Mouse (Mus musculus) midbrain, embryonic 13.5 days (tissue): ENCODE data around the gene Elmo1. TPM values are rescaled to one million over a fixed set of nuclear protein-coding genes. Genes with fewer than 3 reads are reported as not detected.

ENCODE experiments used
- ATAC-seq: fragments of 200-750 bp; cut with Nextera tagmentation; 2 replicates; pipeline ENCODE4 v1.8.0; 2017; ENCODE audit warnings: mild to moderate bottlenecking, moderate TSS enrichment, moderate library complexity
- H3K27ac ChIP-seq: fragments of 300-500 bp; sonication (generic); 2 replicates; pipeline ENCODE4 v1.5.1; 2015; ENCODE audit warnings: inconsistent platforms, mild to moderate bottlenecking, moderate library complexity
- H3K27me3 ChIP-seq: fragments of 300-500 bp; sonication (generic); 2 replicates; pipeline ENCODE4 v1.6.1; 2015; ENCODE audit warnings: mild to moderate bottlenecking, inconsistent platforms
- H3K36me3 ChIP-seq: fragments of 300-500 bp; sonication (generic); 2 replicates; pipeline ENCODE4 v1.6.1; 2015; ENCODE audit warnings: mild to moderate bottlenecking, inconsistent platforms
- H3K4me1 ChIP-seq: fragments of 300-500 bp; sonication (generic); replicated peaks from 2 replicates; pipeline ENCODE4 v1.6.1; 2015; ENCODE audit warnings: inconsistent platforms
- H3K4me2 ChIP-seq: fragments of 300-500 bp; sonication (generic); replicated peaks from 2 replicates; pipeline ENCODE4 v1.6.1; 2015; ENCODE audit warnings: moderate library complexity, mild to moderate bottlenecking, inconsistent platforms
- H3K4me3 ChIP-seq: fragments of 300-500 bp; sonication (generic); replicated peaks from 2 replicates; pipeline ENCODE4 v1.5.1; 2015; ENCODE audit warnings: mild to moderate bottlenecking, inconsistent platforms
- H3K9ac ChIP-seq: fragments of 300-500 bp; sonication (generic); replicated peaks from 2 replicates; pipeline ENCODE4 v1.6.1; 2015; ENCODE audit warnings: mild to moderate bottlenecking, inconsistent platforms
- H3K9me3 ChIP-seq: fragments of 300-500 bp; sonication (generic); 2 replicates; pipeline ENCODE4 v1.6.1; 2016; ENCODE audit warnings: mild to moderate bottlenecking, inconsistent platforms
- WGBS: fragments of 180-500 bp; shearing (Covaris S2); methylation state at CpG from one replicate; pipeline ENCODE4 v1.1.7; 2015; 5-methylcytosine and 5-hydroxymethylcytosine counted together
- polyA plus RNA-seq: library from polyadenylated mRNA; unstranded; fragments of >200 nt; fragmentation: Nextera tagmentation; extraction: Ambion mirVana; gene quantifications from 2 replicates; pipeline ENCODE4 v1.2.1, GENCODE M21; 2015

Elmo1 gene
- polyA plus RNA-seq, 1 experiment from 2014 or later: 36.5 TPM

- Histone ChIP-seq H3K4me3 (no peak overlapping the region), H3K4me2 (no peak overlapping the region), H3K27ac (no peak overlapping the region), H3K9me3 (no peaks in the 10 kb centered on the region), H3K9ac (no peak overlapping the region), H3K4me1 (peaks cover 9% of the 10 kb centered on the region), H3K27me3 (no peaks in the 10 kb centered on the region), H3K36me3 (no peaks in the 10 kb centered on the region)
- no peak for ATAC-seq
- 73% methylated on average over 3 of the region's 3 CpGs for WGBS
These were observed 401.3 kb downstream of the Elmo1 start for GRCm38 (mm10) chr13:20491666-20492065.

DNA sequence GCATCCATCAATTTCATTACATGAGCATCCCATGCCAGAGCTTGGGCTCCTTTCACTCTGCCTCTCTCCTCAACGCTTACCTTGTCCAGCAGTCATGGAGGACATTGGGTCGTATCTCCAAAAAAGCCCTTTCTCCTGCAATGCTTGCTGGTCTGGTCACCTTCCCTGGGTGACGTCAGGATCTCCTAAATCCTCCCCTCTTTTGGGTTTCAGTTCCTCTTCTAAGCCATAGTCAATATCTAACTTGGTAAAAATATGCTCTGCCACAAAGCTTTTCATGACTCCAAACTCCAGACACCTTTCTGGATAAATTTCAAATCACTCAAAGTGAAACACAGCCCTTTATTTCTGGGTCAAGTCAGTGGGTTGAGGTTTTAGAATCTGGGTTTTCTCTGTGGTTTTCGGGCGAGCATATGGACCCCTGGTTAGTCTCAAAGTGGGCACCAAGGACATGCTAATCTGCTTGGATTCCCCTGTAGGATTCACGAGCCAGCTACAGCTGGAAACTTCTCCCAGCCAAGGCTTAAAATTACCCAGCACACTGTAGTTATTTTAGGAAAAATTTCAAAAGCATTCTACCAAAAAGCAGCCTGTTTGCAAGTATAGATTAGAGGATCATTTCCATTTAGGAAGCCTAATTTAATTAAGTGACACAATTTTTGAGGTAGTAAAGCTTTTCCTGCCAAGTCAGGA is 403.8 kb downstream of the Elmo1 start:
- Histone ChIP-seq H3K27me3 (no peaks in the 10 kb centered on the region), H3K4me3 (no peak overlapping the region), H3K9me3 (no peaks in the 10 kb centered on the region), H3K27ac (no peak overlapping the region), H3K9ac (no peak overlapping the region), H3K4me2 (no peak overlapping the region), H3K36me3 (no peaks in the 10 kb centered on the region), H3K4me1 (peaks cover 9% of the 10 kb centered on the region)
- no peak for ATAC-seq
- WGBS: 88% methylated on average over 6 of the region's 6 CpGs

GRCm38 (mm10) chr13:20501923-20502322 is 411.5 kb downstream of the Elmo1 start:
- Histone ChIP-seq H3K4me3 (no peak overlapping the region), H3K4me1 (peaks cover 6% of the 10 kb centered on the region), H3K27me3 (no peaks in the 10 kb centered on the region), H3K4me2 (no peak overlapping the region), H3K9me3 (no peaks in the 10 kb centered on the region), H3K36me3 (no peaks in the 10 kb centered on the region), H3K27ac (no peak overlapping the region), H3K9ac (no peak overlapping the region)
- no peak for ATAC-seq

- Histone ChIP-seq H3K4me3 (no peak overlapping the region), H3K36me3 (no peaks in the 10 kb centered on the region), H3K9me3 (no peaks in the 10 kb centered on the region), H3K4me2 (no peak overlapping the region), H3K27ac (no peak overlapping the region), H3K4me1 (peaks cover 17% of the 10 kb centered on the region), H3K9ac (no peak overlapping the region), H3K27me3 (no peaks in the 10 kb centered on the region)
- 57% methylated on average over 3 of the region's 3 CpGs for WGBS
- ATAC-seq: no peak
These were observed 413.0 kb downstream of the Elmo1 start for GRCm38 (mm10) chr13:20503371-20503770.

DNA sequence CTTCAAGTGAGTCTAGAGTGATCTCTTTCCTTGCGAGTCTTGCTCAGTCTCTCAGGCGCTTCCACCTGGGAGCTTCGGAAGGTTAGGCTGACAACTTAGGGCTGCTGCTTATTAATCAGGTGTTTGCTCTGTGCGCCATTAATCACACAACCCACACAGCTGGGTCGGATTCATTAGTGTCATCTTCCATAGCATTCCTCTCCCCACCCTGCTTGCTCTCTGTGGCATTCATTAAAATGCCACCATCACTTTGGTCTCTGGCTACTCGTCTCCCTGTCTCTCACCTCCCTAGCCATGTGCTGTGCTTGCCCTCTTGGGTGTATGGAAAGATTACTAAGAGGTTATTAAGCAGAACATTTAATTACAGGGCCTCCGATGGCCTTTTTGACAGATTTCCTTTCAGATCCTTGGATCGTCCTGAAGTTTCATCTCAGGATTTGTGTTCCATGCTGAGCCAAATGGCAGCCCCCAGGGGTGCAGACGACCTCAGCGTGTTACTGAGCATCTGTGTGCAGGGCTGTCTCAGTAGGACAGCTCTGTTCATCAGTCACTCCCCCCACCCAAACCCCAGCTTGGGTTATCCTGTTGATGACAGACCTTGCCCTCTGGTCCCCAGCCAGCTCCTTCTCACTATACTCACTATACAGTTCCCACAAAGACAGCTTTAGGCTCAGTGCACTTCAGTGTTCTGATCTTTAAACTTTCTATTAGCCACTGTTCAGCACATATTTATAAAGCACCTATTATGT is 417.2 kb downstream of the Elmo1 start:
- Histone ChIP-seq H3K27ac (no peak overlapping the region), H3K9me3 (no peaks in the 10 kb centered on the region), H3K9ac (no peak overlapping the region), H3K27me3 (no peaks in the 10 kb centered on the region), H3K36me3 (no peaks in the 10 kb centered on the region), H3K4me3 (no peak overlapping the region), H3K4me2 (no peak overlapping the region), H3K4me1 (peaks cover 25% of the 10 kb centered on the region)
- 48% methylated on average over 10 of the region's 10 CpGs for WGBS
- peak; percentile 82 for ATAC-seq

GRCm38 (mm10) chr13:20511026-20511425 is 420.6 kb downstream of the Elmo1 start:
- no peaks in the 10 kb centered on the region for H3K9me3 ChIP-seq
- H3K36me3 ChIP-seq: no peaks in the 10 kb centered on the region
- peaks cover 26% of the 10 kb centered on the region for H3K4me1 ChIP-seq
- no peaks in the 10 kb centered on the region for H3K27me3 ChIP-seq
- H3K9ac ChIP-seq: no peak overlapping the region
- H3K4me3 ChIP-seq: no peak overlapping the region
- 90% methylated on average over 4 of the region's 4 CpGs for WGBS
- H3K27ac ChIP-seq: no peak overlapping the region
- no peak for ATAC-seq
- H3K4me2 ChIP-seq: no peak overlapping the region

- 55% methylated on average over 10 of the region's 10 CpGs for WGBS
These were observed 422.2 kb downstream of the Elmo1 start for GRCm38 (mm10) chr13:20512317-20513240.

DNA sequence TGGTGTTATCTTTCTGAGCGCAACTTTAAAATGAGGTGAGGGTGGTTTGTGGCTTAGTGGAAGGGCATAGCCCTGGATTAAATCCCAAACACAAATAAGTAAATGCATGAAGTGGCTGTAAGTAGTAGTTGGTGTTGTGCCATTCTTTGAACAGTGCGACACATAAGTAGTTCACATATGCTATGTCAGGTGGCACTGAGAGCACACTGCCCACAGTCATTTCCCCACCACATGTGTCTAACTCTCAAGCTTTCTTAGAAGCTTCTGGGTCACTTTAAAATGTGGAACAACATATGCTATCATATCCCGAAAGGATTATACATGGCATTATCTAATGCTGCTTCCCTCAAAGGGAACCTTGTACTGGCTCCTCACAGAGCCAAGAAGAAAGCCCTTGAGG is 424.3 kb downstream of the Elmo1 start:
- H3K4me3 ChIP-seq: no peak overlapping the region
- no peak overlapping the region for H3K9ac ChIP-seq
- no peak for ATAC-seq
- 93% methylated on average over 3 of the region's 3 CpGs for WGBS
- no peaks in the 10 kb centered on the region for H3K36me3 ChIP-seq
- peaks cover 13% of the 10 kb centered on the region; the same call in 1 of the 2 replicates for H3K4me1 ChIP-seq
- no peak overlapping the region for H3K27ac ChIP-seq
- no peak overlapping the region for H3K4me2 ChIP-seq
- no peaks in the 10 kb centered on the region for H3K27me3 ChIP-seq
- H3K9me3 ChIP-seq: no peaks in the 10 kb centered on the region

More at GRCm38 (mm10) chr13:20512317-20513240, 422.2 kb downstream of the Elmo1 start:
- peak; percentile 44; the same call in 1 of the 2 replicates for ATAC-seq
- Histone ChIP-seq H3K27ac (no peak overlapping the region), H3K9me3 (no peaks in the 10 kb centered on the region), H3K4me3 (no peak overlapping the region), H3K36me3 (no peaks in the 10 kb centered on the region), H3K4me2 (no peak overlapping the region), H3K27me3 (no peaks in the 10 kb centered on the region), H3K4me1 (peaks cover 17% of the 10 kb centered on the region), H3K9ac (no peak overlapping the region)

GRCm38 (mm10) chr13:20516096-20516495 is 425.7 kb downstream of the Elmo1 start:
- no peak overlapping the region for H3K4me3 ChIP-seq
- no peak overlapping the region for H3K27ac ChIP-seq
- WGBS: 65% methylated on average over 4 of the region's 4 CpGs
- H3K9ac ChIP-seq: no peak overlapping the region
- H3K36me3 ChIP-seq: no peaks in the 10 kb centered on the region
- no peaks in the 10 kb centered on the region for H3K9me3 ChIP-seq
- no peaks in the 10 kb centered on the region for H3K27me3 ChIP-seq
- no peak overlapping the region for H3K4me2 ChIP-seq
- H3K4me1 ChIP-seq: peaks cover 13% of the 10 kb centered on the region; the same call in 1 of the 2 replicates
- no peak for ATAC-seq

GRCm38 (mm10) chr13:20517702-20518101 is 427.3 kb downstream of the Elmo1 start:
- 81% methylated on average over 4 of the region's 4 CpGs for WGBS
- no peak for ATAC-seq
- H3K27me3 ChIP-seq: no peaks in the 10 kb centered on the region

GRCm38 (mm10) chr13:20521492-20521891 is 431.1 kb downstream of the Elmo1 start:
- Histone ChIP-seq H3K27ac (no peak overlapping the region), H3K9me3 (no peaks in the 10 kb centered on the region), H3K36me3 (no peaks in the 10 kb centered on the region), H3K4me3 (no peak overlapping the region), H3K4me2 (no peak overlapping the region), H3K9ac (no peak overlapping the region), H3K4me1 (peaks cover 10% of the 10 kb centered on the region; the same call in 1 of the 2 replicates), H3K27me3 (no peaks in the 10 kb centered on the region)
- ATAC-seq: no peak
- 90% methylated on average over 3 of the region's 3 CpGs for WGBS

More at GRCm38 (mm10) chr13:20517702-20518101, 427.3 kb downstream of the Elmo1 start:
- H3K4me1 ChIP-seq: peaks cover 4% of the 10 kb centered on the region; the same call in 1 of the 2 replicates
- no peaks in the 10 kb centered on the region for H3K36me3 ChIP-seq
- no peak overlapping the region for H3K27ac ChIP-seq
- H3K4me3 ChIP-seq: no peak overlapping the region
- no peak overlapping the region for H3K4me2 ChIP-seq
- H3K9me3 ChIP-seq: no peaks in the 10 kb centered on the region
- H3K9ac ChIP-seq: no peak overlapping the region
